Mouse (Mus musculus): ENCODE measurements around the gene Gnao1.

DNA sequence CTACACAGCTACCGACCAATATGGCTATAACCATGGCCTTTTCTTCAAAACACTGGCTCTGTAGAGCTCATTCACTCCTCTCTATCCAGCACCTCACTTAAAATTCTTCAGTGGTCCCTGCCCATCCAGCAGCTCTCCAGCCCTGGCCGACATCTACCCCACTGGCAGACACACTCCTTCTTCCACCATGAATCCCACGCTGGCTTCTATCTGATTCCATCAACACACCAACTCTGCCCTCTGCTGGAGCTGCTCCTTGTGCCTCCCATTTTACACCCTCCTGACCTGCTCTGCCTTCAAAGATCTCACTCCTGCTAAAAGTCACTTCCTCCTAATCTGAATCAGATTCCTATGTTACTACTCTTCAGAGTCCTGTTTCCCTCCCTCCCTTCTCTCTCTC lies 174.1 kb downstream of the Gnao1 start:
- TF ChIP-seq ETS1 (conservative IDR thresholded peaks at IDR 0.05; ENCODE audit: low read depth, low read length), result no peak
- no peak for TF ChIP-seq MAX (IDR thresholded peaks at IDR 0.05; ENCODE audit: low read length)

Measured in CH12.LX (cell line).